Mouse (Mus musculus) heart, embryonic 13.5 days (tissue): ENCODE data around the gene U2af2. TPM values are rescaled to one million over a fixed set of nuclear protein-coding genes. Genes with fewer than 3 reads are reported as not detected.

ENCODE experiments used
- ATAC-seq: fragments of 200-750 bp; cut with Nextera tagmentation; 2 replicates; pipeline ENCODE4 v1.8.0; 2017; ENCODE audit warnings: moderate TSS enrichment; ENCODE audit not compliant: insufficient number of reproducible peaks, low FRiP score, low TSS enrichment; ENCODE audit errors: extremely low read depth
- H3K27ac ChIP-seq: fragments of 300-500 bp; sonication (generic); replicated peaks from 2 replicates; pipeline ENCODE4 v1.5.1; 2015; ENCODE audit warnings: moderate library complexity, mild to moderate bottlenecking, inconsistent platforms
- H3K27me3 ChIP-seq: fragments of 300-500 bp; sonication (generic); replicated peaks from 2 replicates; pipeline ENCODE4 v1.6.1; 2015; ENCODE audit warnings: mild to moderate bottlenecking, inconsistent platforms
- H3K36me3 ChIP-seq: fragments of 300-500 bp; sonication (generic); 2 replicates; pipeline ENCODE4 v1.6.1; 2015; ENCODE audit warnings: mild to moderate bottlenecking, inconsistent platforms
- H3K4me1 ChIP-seq: fragments of 300-500 bp; sonication (generic); 2 replicates; pipeline ENCODE4 v1.6.1; 2015; ENCODE audit warnings: inconsistent platforms
- H3K4me2 ChIP-seq: fragments of 300-500 bp; sonication (generic); 2 replicates; pipeline ENCODE4 v1.6.1; 2015; ENCODE audit warnings: inconsistent platforms, mild to moderate bottlenecking, moderate library complexity
- H3K4me3 ChIP-seq: fragments of 300-500 bp; sonication (generic); 2 replicates; pipeline ENCODE4 v1.5.1; 2015; ENCODE audit warnings: moderate library complexity, mild to moderate bottlenecking, inconsistent platforms
- H3K9ac ChIP-seq: fragments of 300-500 bp; sonication (generic); 2 replicates; pipeline ENCODE4 v1.6.1; 2015; ENCODE audit warnings: inconsistent platforms, mild to moderate bottlenecking, moderate library complexity
- H3K9me3 ChIP-seq: fragments of 300-500 bp; sonication (generic); 2 replicates; pipeline ENCODE4 v1.6.1; 2016; ENCODE audit warnings: inconsistent platforms
- WGBS: fragments of 180-500 bp; shearing (Covaris S2); methylation state at CpG from one replicate; pipeline ENCODE4 v1.1.7; 2015; ENCODE audit warnings: mixed read lengths; 5-methylcytosine and 5-hydroxymethylcytosine counted together
- polyA plus RNA-seq: library from polyadenylated mRNA; unstranded; fragments of >200 nt; fragmentation: Nextera tagmentation; extraction: Ambion mirVana; gene quantifications from 2 replicates; pipeline ENCODE4 v1.2.1, GENCODE M21; 2015

Gene U2af2
- polyA plus RNA-seq, 1 experiment from 2014 or later, result 69.8 TPM

DNA sequence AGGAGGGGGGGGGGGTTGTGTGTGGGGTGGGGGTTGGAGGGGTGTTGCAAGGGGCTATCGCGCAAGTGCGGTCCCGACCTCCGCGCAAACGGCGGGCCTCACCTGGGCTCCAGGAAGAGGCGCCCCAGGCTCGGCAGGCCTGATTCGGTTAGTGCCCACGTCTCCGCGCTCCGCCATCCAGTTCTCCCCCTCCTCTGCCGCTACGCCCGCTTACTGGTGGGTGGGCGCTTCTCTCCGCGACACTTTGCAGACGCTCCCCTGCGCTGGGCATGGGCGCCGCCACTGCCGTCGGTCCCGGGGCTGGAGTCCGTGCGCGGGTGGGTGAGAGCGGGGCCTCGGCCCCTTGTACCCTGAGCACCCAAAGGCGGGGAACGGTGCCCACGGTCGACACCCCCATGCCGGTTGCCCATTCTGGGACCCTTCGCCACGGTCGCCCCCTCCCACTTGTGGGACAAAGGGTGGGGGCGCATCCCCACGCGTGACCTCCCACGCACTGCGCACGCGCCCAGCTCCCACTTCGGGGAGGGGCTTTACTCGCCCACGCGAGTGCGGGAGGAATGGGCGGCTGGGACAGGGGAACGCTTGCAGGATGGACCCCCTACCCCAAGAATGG, 5.2 kb upstream of the U2af2 start:
- Histone ChIP-seq H3K27me3 (peaks cover 77% of the 10 kb centered on the region), H3K4me2 (peak overlapping the region; percentile 68), H3K9ac (peak overlapping the region; percentile 78), H3K4me3 (peak overlapping the region; percentile 53), H3K4me1 (peaks cover 43% of the 10 kb centered on the region), H3K36me3 (no peaks in the 10 kb centered on the region), H3K9me3 (no peaks in the 10 kb centered on the region), H3K27ac (no peak overlapping the region)
- ATAC-seq, result no peak
- 2% methylated on average over 53 of the region's 55 CpGs for WGBS

DNA sequence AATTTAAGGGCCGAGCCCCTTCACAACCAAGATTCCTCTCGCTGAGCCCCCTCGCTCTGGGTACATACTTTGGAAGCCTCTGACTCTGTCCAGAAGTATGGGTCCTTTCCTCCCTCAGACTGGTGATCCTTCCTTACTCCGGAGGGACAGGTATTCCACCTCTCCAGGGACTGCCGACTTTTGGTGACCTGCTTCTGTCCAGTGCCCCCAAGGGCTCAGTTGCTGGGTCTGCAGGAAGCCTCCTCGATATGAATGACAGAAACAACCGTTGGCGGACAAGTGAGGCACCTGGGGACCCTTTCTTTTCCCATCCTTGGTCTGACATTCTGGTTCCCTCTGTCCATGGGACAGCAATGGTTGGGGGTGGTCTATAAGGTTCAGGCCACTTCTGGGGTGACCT, 4.6 kb upstream of the U2af2 start:
- Histone ChIP-seq H3K4me3 (peak overlapping the region; percentile 53), H3K9ac (peak overlapping the region; percentile 78), H3K4me2 (peak overlapping the region; percentile 68), H3K27me3 (peaks cover 71% of the 10 kb centered on the region), H3K27ac (no peak overlapping the region), H3K4me1 (peaks cover 37% of the 10 kb centered on the region), H3K9me3 (no peaks in the 10 kb centered on the region), H3K36me3 (no peaks in the 10 kb centered on the region)
- WGBS, result 27% methylated on average over 8 of the region's 8 CpGs
- no peak for ATAC-seq

DNA sequence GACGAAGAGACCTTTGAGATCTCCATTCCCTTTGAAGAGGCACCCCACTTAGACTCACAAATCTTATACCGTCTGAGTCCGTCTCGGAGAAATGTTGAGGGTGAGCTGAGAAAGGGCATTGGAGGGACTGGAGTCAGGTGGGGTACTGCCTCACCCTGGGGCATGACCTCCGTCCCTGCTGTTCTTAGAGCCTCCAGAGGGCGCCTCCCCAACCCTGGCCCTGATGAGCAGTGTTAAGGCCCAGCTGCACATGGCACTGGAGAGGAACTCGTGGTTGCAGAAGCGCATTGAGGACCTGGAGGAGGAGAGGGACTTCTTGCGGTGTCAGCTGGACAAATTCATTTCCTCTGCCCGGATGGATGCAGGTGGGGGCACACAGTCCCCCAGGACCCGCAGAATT, 4.1 kb upstream of the U2af2 start:
- ATAC-seq, result no peak
- peaks cover 32% of the 10 kb centered on the region for H3K4me1 ChIP-seq
- H3K27ac ChIP-seq, result no peak overlapping the region
- peak overlapping the region; percentile 68; the same call in 1 of the 2 replicates for H3K4me2 ChIP-seq
- peaks cover 66% of the 10 kb centered on the region for H3K27me3 ChIP-seq
- no peak overlapping the region for H3K4me3 ChIP-seq
- no peaks in the 10 kb centered on the region for H3K36me3 ChIP-seq
- 34% methylated on average over 11 of the region's 11 CpGs for WGBS
- no peaks in the 10 kb centered on the region for H3K9me3 ChIP-seq
- H3K9ac ChIP-seq, result no peak overlapping the region

DNA sequence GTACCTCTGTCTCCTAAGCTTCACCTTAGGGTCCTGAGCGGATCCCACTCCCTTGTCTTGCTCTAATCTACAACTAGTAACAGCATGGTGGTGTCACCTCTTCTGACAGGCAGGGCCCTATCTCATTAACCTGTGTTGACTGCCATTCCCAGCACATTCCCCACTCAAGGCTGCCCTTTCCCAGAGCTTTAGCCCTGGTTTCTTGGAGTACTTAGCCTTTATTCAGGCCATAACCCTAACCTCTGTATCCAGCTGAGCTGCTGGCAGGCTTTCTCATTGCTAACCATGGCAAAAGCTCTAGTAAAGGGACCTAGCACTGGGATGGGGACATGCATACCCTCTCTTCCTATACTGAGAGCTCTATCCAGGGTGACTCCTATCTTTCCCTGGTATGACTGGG, 3.3 kb upstream of the U2af2 start:
- Histone ChIP-seq H3K9me3 (no peaks in the 10 kb centered on the region), H3K9ac (no peak overlapping the region), H3K27ac (no peak overlapping the region), H3K27me3 (peaks cover 58% of the 10 kb centered on the region), H3K4me3 (no peak overlapping the region), H3K36me3 (no peaks in the 10 kb centered on the region), H3K4me2 (no peak overlapping the region), H3K4me1 (peaks cover 32% of the 10 kb centered on the region)
- WGBS, result 85% methylated on average over 1 of the region's 1 CpGs
- ATAC-seq, result no peak

DNA sequence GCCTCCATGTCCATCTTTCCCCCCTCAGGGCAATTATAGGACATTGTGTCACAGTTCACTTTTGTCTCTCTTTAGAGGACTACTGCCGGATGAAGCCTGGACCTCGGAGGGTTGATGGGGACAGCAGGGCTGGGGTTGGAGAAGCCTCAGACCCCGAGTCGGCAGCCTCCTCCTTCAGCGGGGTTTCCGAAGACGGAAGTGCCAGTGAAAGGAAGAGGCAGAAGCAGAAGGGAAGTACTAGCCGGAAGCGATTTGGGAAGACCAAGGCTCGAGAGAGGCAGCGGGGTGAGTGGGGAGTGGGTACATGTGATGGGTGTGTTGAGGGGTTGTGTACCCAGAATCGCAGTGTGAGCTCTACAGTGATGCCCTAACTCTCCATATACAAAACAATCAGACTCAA, 2.5 kb upstream of the U2af2 start:
- Histone ChIP-seq H3K4me2 (no peak overlapping the region), H3K9me3 (no peaks in the 10 kb centered on the region), H3K36me3 (no peaks in the 10 kb centered on the region), H3K27ac (no peak overlapping the region), H3K27me3 (peaks cover 50% of the 10 kb centered on the region), H3K4me1 (peaks cover 34% of the 10 kb centered on the region), H3K9ac (peak overlapping the region; percentile 97), H3K4me3 (no peak overlapping the region)
- ATAC-seq, result no peak
- WGBS, result 84% methylated on average over 12 of the region's 12 CpGs

DNA sequence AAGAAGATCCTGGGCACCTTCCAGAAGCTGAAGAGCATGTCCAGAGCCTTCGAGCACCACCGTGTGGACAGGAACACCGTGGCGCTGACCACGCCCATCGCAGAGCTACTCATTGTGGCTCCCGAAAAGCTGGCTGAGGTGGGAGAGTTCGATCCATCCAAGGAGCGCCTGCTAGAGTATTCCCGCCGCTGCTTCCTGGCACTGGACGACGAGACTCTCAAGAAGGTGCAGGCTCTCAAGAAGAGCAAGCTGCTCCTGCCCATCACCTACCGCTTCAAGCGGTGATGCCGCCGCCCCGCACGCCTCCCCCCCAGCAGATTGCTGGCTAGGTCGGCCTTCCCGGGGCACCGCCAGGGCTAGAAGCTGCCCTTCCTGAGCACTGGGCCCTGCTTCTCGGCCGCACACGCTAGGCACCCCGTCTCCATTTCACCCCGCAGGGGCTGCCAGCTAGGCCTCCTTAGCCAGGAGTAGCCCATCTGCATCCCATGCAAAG, 1.7 kb upstream of the U2af2 start:
- WGBS, result 3% methylated on average over 27 of the region's 27 CpGs
- no peak for ATAC-seq
- H3K36me3 ChIP-seq, result peaks cover 1% of the 10 kb centered on the region; the same call in 1 of the 2 replicates
- no peaks in the 10 kb centered on the region for H3K9me3 ChIP-seq
- peaks cover 40% of the 10 kb centered on the region for H3K4me1 ChIP-seq
- peaks cover 42% of the 10 kb centered on the region for H3K27me3 ChIP-seq
- H3K9ac ChIP-seq, result peak overlapping the region; percentile 97
- peak overlapping the region; percentile 88 for H3K4me3 ChIP-seq
- H3K27ac ChIP-seq, result peak overlapping the region; percentile 99
- H3K4me2 ChIP-seq, result peak overlapping the region; percentile 96

DNA sequence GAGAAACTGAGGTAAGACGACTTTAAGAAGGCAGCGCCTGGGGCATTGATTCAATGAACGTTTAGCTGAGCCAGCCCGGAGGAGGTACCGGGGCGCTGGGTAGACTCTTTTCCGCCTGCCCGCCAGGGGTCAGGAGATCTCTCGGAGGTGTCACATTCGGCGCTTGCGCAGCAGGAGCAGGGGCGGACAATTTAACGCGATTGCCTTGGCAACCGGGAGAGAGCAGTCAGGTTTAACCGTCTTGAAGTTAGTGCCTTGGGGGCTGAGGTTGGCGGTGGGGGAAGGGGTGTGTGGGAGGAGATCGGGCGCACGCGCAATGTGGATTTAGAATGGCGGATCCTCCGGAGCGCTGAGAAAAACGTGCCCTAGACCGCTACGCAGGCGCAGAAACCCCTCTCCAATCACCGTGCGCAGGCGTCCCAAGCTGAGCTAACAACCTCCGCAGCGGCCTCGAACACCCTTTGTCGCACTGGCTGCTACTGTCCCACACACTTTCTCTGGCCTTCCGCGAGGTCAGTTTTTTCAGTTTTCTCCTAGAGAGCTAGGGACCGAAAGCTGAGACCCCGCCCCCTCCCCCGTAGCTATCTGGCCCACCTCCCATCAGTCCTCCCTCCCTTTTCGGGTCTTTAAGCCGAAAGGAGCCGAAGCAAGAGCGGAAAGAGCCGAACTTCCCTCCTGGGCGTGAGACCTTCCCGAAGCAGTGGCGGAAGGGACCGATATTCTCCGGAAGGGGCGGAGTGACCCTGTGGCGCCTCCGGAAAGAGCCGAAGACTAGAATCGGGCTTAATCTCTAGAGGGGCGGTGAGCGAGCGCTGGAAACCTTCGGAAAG, 784 bp upstream of the U2af2 start:
- Histone ChIP-seq H3K9ac (peak overlapping the region; percentile 97), H3K27ac (peak overlapping the region; percentile 99), H3K27me3 (peaks cover 33% of the 10 kb centered on the region), H3K36me3 (peaks cover 10% of the 10 kb centered on the region), H3K9me3 (no peaks in the 10 kb centered on the region), H3K4me3 (peak overlapping the region; percentile 88), H3K4me1 (peaks cover 49% of the 10 kb centered on the region), H3K4me2 (peak overlapping the region; percentile 96)
- WGBS, result under 1% methylated on average over 60 of the region's 60 CpGs
- peak; percentile 76 for ATAC-seq

DNA sequence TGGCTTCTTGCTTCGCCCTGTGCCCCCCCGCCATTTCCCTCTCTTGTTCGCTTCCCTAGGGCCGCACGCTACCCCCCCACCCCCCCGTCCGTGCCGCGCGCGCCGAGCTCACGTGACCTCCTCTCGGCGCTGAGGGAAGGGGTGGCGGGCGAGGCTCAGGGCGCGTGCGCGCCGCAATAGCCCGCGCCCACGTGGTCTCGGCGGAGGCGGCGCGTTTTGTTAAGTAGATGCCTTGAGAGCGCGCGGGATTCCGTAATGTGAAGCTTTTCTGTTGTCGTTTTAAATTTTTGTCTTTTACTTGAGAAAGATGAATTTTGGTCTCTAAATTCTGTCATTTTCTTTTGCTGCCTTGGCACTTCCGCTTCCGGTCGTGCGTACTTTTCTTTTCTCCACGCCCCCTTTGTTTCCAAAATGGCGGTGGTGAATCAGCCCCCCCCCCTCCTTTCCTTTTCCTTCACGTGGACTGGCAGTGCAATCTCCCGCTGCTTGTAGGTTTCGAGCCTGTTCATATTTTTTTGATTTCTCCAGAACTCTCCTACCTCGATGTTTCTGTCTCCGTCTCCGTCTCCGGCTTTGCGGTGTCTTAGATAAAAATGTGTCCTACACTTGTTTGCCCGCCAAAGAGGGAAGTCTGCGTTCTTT, 538 bp downstream of the U2af2 start:
- peaks cover 20% of the 10 kb centered on the region for H3K27me3 ChIP-seq
- H3K4me1 ChIP-seq, result peaks cover 52% of the 10 kb centered on the region
- peaks cover 23% of the 10 kb centered on the region for H3K36me3 ChIP-seq
- peak; percentile 74 for ATAC-seq
- under 1% methylated on average over 51 of the region's 51 CpGs for WGBS
- H3K9ac ChIP-seq, result peak overlapping the region; percentile 97
- peak overlapping the region; percentile 88 for H3K4me3 ChIP-seq
- H3K9me3 ChIP-seq, result no peaks in the 10 kb centered on the region
- peak overlapping the region; percentile 99 for H3K27ac ChIP-seq
- H3K4me2 ChIP-seq, result peak overlapping the region; percentile 96

DNA sequence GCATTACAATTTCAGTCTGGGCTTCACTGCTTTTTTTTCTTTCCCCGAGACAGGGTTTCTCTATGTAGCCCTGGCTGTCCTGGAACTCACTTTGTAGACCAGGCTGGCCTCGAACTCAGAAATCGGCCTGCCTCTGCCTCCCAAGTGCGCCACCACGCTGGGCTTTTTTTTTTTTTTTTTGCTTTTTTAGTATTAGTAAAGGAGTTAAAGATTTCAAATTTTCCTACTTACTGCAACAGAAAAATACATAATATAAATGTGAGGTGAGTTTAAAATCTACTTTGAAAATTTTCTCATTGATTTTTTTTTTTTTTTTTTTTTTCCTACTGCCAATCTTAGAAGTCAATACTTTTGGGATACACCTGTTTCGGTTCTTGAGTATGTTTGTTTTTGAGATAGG, 2.9 kb downstream of the U2af2 start:
- no peak overlapping the region for H3K27ac ChIP-seq
- H3K9ac ChIP-seq, result no peak overlapping the region
- H3K9me3 ChIP-seq, result no peaks in the 10 kb centered on the region
- H3K36me3 ChIP-seq, result peaks cover 47% of the 10 kb centered on the region
- 0 out of 2 replicates have a peak overlapping the region, but pooled peaks have one; percentile 88 for H3K4me3 ChIP-seq
- ATAC-seq, result no peak
- H3K27me3 ChIP-seq, result no peaks in the 10 kb centered on the region
- WGBS, result 90% methylated on average over 6 of the region's 6 CpGs
- H3K4me2 ChIP-seq, result peak overlapping the region; percentile 96
- peaks cover 49% of the 10 kb centered on the region for H3K4me1 ChIP-seq

DNA sequence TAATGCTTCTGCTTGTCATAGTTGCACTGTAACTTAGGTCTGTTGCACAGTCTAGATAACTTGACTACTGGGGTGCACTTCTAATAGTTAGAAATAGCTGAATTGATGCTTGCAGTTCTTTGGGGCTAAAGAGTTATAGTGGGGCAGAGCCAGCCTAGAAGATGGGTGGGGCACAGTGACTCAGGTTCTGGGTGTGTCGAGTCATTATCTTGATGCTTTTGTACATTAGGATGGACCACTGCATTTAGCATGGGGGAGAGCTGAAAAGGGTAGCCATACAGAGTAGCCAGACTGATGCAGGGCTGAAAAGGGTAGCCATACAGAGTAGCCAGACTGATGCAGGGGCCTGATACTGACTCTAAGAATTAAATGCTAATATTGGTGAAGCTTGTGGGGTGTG, 11.6 kb downstream of the U2af2 start:
- ATAC-seq, result no peak
- Histone ChIP-seq H3K4me1 (0 out of 2 replicates have a peak, but pooled peaks cover 6% of the 10 kb centered on the region), H3K27ac (no peak overlapping the region), H3K4me2 (peak overlapping the region; percentile 19; the same call in 1 of the 2 replicates), H3K9ac (no peak overlapping the region), H3K27me3 (no peaks in the 10 kb centered on the region), H3K4me3 (no peak overlapping the region), H3K9me3 (no peaks in the 10 kb centered on the region), H3K36me3 (peaks cover 99% of the 10 kb centered on the region)
- 70% methylated on average over 1 of the region's 1 CpGs for WGBS

DNA sequence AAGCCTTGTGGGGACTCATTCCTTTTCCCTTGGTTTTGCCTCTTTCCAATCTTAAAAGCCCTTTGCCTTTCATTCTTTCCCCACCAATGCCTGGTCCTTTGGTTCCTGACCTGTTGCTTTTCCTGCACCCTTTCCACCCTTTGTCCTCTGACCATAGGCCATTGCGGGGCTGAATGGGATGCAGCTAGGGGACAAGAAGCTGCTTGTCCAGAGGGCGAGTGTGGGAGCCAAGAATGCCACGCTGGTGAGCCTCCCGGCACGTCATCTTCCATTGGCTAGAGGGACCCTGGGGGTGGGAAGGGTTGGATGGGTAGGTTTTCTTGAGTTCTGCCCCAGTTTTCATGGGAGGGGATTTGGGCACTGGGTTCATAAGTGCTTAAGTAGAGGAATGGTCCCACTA, 13.0 kb downstream of the U2af2 start:
- H3K9me3 ChIP-seq, result no peaks in the 10 kb centered on the region
- H3K4me2 ChIP-seq, result no peak overlapping the region
- peaks cover 93% of the 10 kb centered on the region for H3K36me3 ChIP-seq
- 0 out of 2 replicates have a peak, but pooled peaks cover 6% of the 10 kb centered on the region for H3K4me1 ChIP-seq
- H3K27me3 ChIP-seq, result no peaks in the 10 kb centered on the region
- H3K4me3 ChIP-seq, result no peak overlapping the region
- WGBS, result 82% methylated on average over 5 of the region's 5 CpGs
- H3K27ac ChIP-seq, result no peak overlapping the region
- no peak overlapping the region for H3K9ac ChIP-seq
- no peak for ATAC-seq
